Mouse (Mus musculus): ENCODE data around the gene Prkn.

DNA sequence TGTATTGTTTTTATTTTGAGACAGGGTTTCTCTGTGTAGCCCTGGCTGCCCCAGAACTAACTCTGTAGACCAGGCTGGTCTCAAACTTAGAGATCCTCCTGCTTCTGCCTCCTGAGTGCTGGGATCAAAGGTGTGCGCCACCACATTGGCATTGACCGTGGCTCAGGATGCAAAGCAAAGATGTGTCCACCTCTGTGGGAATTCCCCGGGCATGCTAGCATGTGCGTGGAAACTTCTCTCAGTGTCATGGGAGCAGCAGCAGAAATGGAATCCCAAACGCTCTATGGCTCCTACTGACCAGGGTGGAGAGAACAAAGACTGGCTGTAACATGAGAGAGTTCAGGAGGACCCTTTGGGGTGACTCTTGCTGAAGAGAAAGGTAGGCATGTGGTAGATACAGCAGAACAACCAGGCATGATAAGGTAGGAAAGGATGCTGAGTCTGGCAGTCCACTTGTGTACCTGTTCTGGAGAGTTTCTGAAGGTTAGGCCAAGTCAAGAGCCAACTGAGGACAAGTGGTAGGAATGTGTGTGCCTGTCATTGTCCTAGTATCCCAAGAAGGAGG lies 1201.0 kb downstream of the Prkn start:
- TF ChIP-seq POLR2A (IDR thresholded peaks at IDR 0.05; ENCODE audit: borderline replicate concordance, insufficient read depth, low read length) (no peak), CTCF (IDR thresholded peaks at IDR 0.05; ENCODE audit: borderline replicate concordance, insufficient read depth, low read depth, low read length) (no peak)

Measured in cerebellum, adult 2 months (tissue).